Mouse (Mus musculus) testis, adult 2 months (tissue): Measurements from ENCODE around the gene Cog4. TPM values are rescaled to one million over a fixed set of nuclear protein-coding genes. Genes with fewer than 3 reads are reported as not detected.

ENCODE experiments used
- H3K27ac ChIP-seq: fragments of 200-500 bp; 2 replicates; pipeline ENCODE4 v1.5.1; 2012; ENCODE audit warnings: low read depth, low read length; ENCODE audit not compliant: control insufficient read depth, insufficient read depth
- H3K27me3 ChIP-seq: fragments of 200-500 bp; 2 replicates; pipeline ENCODE4 v1.6.1; 2012; ENCODE audit warnings: mild to moderate bottlenecking, low read length, moderate library complexity; ENCODE audit not compliant: control insufficient read depth, insufficient read depth
- H3K36me3 ChIP-seq: fragments of 200-500 bp; 2 replicates; pipeline ENCODE4 v1.6.1; 2012; ENCODE audit warnings: mild to moderate bottlenecking, low read length; ENCODE audit not compliant: control insufficient read depth, insufficient read depth
- H3K4me1 ChIP-seq: fragments of 200-500 bp; 2 replicates; pipeline ENCODE4 v1.6.1; 2012; ENCODE audit warnings: low read length; ENCODE audit not compliant: control insufficient read depth, insufficient read depth
- H3K4me3 ChIP-seq: fragments of 200-500 bp; 2 replicates; pipeline ENCODE4 v1.5.1; 2012; ENCODE audit warnings: low read depth, mild to moderate bottlenecking, low read length, moderate library complexity, mixed read lengths; ENCODE audit not compliant: control insufficient read depth
- CTCF ChIP-seq: fragments of 200-500 bp; IDR thresholded peaks from 2 replicates; pipeline ENCODE4 v1.5.1; 2012; ENCODE audit warnings: low read depth, mild to moderate bottlenecking, inconsistent platforms, low read length, moderate library complexity; ENCODE audit not compliant: control insufficient read depth, insufficient read depth, insufficient replicate concordance
- POLR2A ChIP-seq: fragments of 200-500 bp; IDR thresholded peaks from 2 replicates; pipeline ENCODE4 v1.6.1; 2012; ENCODE audit warnings: low read depth, mild to moderate bottlenecking, inconsistent platforms, low read length, moderate library complexity; ENCODE audit not compliant: control insufficient read depth
- polyA plus RNA-seq: library from polyadenylated mRNA; depleted of rRNA; stranded (reverse); fragments of >200 nt; gene quantifications from 2 replicates; pipeline ENCODE4 v1.2.3, GENCODE M21; 2012; rRNA removed

Cog4 gene
- 49.6 and 54.6 TPM in 2 replicates for polyA plus RNA-seq

DNA sequence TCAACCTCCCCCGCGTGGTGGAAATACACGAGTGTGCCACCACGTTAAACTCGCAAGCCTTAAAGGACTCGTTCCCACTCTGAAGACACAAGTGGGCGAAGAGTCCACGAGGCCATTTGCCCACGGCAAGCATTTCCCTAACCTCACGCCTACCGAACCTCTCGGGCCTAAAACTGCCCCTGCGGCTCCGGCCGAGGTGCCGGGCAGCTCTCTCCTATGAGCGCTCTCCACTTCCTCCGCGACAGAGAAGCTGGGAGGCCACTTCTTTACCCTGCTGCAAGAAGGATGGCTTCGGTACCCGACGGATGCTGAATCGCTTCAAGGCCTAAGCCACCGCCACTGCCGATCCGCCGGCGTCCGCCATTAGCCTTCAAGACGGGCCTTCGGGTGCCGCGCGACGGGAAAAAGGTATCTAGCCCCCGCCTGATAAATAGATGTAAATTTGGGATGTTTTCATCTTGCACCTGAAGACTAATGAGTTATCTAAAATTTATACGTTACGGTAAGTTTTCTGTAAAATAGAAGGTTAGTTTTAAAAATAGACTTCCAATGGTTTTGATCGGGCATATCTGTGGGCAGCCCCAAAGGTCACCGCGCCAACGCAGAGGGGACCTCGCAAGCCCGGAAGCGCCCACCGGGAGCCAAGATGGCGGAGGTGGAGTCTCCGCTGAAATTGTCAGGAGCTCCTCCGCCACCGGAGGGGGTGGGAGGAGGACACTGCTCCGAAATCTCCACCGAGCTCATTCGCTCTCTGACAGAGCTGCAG lies at the start of gene Cog4, which contains the start of gene Sf3b3:
TSS of gene Cog4 (plus strand) at position 196 of the 766 bp plus-strand sequence.
TSS of gene Sf3b3 (minus strand) at position 383 of the 766 bp plus-strand sequence.
- peak within 1 kb of the TSS; percentile 92 for H3K27ac ChIP-seq
- peak within 1 kb of the TSS; percentile 97 for H3K4me3 ChIP-seq
- TF ChIP-seq CTCF (no peak), POLR2A (peak; percentile 80)
- H3K4me1 ChIP-seq = no peaks in the 10 kb centered on the region; the same call in 1 of the 2 replicates
- peaks cover 9% of the 10 kb centered on the region for H3K36me3 ChIP-seq
- H3K27me3 ChIP-seq = no peaks in the 10 kb centered on the region

DNA sequence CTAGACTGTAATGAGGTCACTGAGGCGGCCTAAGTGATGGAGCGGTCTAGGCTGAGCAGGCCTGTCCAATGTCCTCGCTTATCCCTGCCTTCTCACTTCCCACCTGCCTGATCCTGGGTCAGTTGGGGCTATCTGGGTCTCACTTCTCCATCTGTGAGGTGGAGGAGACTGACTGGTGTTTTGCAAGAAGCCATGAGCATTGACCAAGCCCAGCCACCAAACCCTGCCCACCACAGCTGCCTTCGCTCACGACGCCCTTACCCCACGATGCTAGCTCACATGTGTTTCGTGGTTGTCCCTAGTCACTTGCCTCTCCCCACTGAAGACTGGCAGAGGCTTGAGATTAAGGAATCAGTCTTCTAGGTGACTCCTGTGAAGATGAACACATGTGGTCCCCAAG lies 49.3 kb upstream of the Cog4 start:
- Histone ChIP-seq H3K4me1 (peaks cover 3% of the 10 kb centered on the region), H3K27ac (no peak overlapping the region), H3K4me3 (no peak overlapping the region; the same call in 1 of the 2 replicates), H3K36me3 (no peaks in the 10 kb centered on the region), H3K27me3 (no peaks in the 10 kb centered on the region)
- TF ChIP-seq CTCF = no peak
- no peak; the same call in 1 of the 2 replicates for TF ChIP-seq POLR2A

DNA sequence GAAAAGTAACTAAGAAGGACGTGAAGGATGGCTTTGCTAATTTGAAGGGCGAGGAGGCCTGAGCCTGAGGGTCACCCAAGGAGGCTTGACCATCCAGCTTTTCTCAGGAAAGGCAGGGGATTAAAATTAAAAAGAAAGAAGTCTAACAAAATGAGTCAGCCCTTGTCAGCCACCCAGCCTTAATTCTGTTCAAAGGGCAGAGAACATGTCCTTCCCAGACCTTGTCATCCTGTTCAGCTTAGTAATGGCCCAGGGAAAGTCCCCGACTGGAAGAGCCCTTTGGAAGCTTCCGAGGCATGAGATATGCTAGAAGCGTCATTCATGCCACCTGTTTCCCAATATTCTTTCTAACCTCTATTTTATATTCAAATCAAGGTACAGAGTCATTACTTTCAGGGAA lies 43.4 kb upstream of the Cog4 start:
- H3K4me1 ChIP-seq = no peaks in the 10 kb centered on the region; the same call in 1 of the 2 replicates
- H3K27ac ChIP-seq = no peak overlapping the region
- no peak for TF ChIP-seq CTCF
- TF ChIP-seq POLR2A = no peak
- no peaks in the 10 kb centered on the region for H3K27me3 ChIP-seq
- H3K36me3 ChIP-seq = no peaks in the 10 kb centered on the region
- no peak overlapping the region for H3K4me3 ChIP-seq

DNA sequence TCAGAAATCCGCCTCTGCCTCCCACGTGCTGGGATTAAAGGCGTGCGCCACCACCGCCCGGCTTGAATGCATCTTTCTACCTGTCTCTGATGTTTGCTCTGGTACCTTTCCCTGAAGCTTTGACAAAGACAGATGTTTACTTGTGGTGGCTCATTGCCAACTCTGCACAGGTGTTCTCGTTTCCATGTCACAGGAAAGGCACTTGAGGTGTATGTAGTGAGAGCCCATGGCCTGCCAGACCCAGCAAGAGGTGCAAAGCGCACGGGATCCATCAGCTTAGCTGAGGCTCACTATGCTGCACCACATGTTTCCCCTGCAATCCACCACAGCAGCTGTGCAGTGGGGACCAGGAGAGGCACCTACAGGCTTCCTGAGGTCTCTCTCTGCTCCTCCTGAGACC lies 42.5 kb upstream of the Cog4 start:
- no peak overlapping the region for H3K4me3 ChIP-seq
- H3K27me3 ChIP-seq = no peaks in the 10 kb centered on the region
- H3K4me1 ChIP-seq = no peaks in the 10 kb centered on the region; the same call in none of the 2 replicates
- no peaks in the 10 kb centered on the region for H3K36me3 ChIP-seq
- no peak overlapping the region for H3K27ac ChIP-seq
- no peak for TF ChIP-seq POLR2A
- TF ChIP-seq CTCF = no peak

DNA sequence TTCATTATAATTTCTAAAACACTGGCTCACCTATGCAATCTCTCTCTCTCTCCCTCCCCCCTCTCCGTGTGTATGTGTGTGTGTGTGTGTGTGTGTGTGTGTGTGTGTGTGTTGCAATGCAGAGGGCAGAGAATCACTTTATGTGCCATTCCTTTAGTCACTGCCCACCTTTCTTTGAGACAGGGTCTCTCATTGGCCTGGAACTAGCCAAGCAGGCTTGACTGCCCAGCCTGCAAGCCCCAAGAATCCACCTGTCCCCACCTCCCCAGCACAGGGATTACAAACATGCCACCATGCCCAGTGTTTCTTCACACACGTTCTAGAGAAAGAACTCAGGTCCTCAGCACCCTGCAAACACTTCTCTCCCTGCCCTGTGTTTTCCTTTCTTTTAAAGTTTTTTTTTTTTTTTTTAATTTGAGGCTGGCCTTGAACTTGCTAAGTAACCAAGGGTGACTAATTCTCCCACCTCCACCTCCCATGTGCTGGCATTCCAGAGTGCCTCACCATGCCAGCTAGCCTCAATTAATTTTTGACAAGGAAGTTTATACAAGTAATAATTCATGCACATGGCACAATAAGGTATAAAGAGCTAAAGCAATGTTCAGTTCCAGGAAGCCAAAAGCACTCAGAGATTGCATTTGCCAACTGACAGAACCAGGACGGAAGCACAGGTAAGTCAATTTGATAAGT lies 41.4 kb upstream of the Cog4 start:
- TF ChIP-seq CTCF = no peak
- no peak for TF ChIP-seq POLR2A
- H3K36me3 ChIP-seq = no peaks in the 10 kb centered on the region
- H3K27me3 ChIP-seq = no peaks in the 10 kb centered on the region
- no peak overlapping the region for H3K27ac ChIP-seq
- H3K4me3 ChIP-seq = no peak overlapping the region
- H3K4me1 ChIP-seq = no peaks in the 10 kb centered on the region; the same call in none of the 2 replicates

DNA sequence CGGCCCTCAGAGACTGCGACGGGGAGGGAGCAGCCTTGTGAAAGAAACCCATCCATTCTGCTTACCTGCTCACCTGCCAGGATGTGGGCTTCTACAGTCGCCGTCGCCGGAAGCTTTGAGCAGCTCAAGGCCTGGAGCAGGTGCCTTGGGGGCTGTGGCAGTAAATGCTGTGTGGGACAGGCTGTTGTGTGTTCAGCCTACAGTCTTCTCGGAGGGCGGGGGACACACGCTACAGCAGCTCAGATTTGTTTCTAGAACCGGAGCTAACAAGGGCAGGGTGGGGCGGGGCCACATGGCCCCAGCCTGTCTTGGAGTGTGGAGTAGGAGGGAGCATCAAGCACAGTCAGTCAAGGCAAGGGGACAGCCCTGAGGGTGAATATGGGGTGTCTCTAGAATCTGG lies 40.7 kb upstream of the Cog4 start, which contains the start of gene Il34:
TSS of gene Il34 (minus strand) at position 256 of the 400 bp plus-strand sequence.
- no peak for TF ChIP-seq CTCF
- no peak for TF ChIP-seq POLR2A
- Histone ChIP-seq H3K27ac (no peak within 1 kb of the TSS), H3K27me3 (no peaks in the 10 kb centered on the region), H3K4me3 (no peak within 1 kb of the TSS), H3K4me1 (no peaks in the 10 kb centered on the region; the same call in none of the 2 replicates), H3K36me3 (no peaks in the 10 kb centered on the region; the same call in 1 of the 2 replicates)

DNA sequence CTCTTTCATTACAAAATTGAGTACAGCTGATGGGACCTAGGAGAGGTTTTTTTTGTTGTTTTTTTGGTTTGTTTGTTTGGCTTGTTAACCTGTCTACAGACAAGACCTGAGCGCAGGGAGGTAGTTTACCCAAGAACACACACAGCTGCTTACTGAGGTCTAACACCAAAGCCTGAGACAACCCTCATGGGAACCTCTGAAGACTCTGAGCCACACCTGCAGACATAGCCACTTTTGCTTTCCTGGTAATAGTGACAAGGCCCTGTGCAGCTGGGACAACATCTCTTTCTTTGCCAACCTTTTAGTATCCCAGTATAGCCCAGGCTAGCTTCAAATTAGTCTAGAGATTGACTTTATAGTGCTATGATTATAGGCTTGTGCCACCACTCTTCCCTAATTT lies 40.3 kb upstream of the Cog4 start:
- H3K27me3 ChIP-seq = no peaks in the 10 kb centered on the region
- H3K4me1 ChIP-seq = no peaks in the 10 kb centered on the region; the same call in none of the 2 replicates
- no peak overlapping the region for H3K4me3 ChIP-seq
- TF ChIP-seq CTCF (no peak), POLR2A (no peak)
- H3K27ac ChIP-seq = no peak overlapping the region
- H3K36me3 ChIP-seq = no peaks in the 10 kb centered on the region; the same call in 1 of the 2 replicates
